Mouse (Mus musculus): ENCODE data around the gene Ofcc1. TPM values are rescaled to one million over a fixed set of nuclear protein-coding genes. Genes with fewer than 3 reads are reported as not detected.

Gene Ofcc1
- total and polyA plus RNA-seq, 3 experiments = 0.27 TPM; not detected in 2

DNA sequence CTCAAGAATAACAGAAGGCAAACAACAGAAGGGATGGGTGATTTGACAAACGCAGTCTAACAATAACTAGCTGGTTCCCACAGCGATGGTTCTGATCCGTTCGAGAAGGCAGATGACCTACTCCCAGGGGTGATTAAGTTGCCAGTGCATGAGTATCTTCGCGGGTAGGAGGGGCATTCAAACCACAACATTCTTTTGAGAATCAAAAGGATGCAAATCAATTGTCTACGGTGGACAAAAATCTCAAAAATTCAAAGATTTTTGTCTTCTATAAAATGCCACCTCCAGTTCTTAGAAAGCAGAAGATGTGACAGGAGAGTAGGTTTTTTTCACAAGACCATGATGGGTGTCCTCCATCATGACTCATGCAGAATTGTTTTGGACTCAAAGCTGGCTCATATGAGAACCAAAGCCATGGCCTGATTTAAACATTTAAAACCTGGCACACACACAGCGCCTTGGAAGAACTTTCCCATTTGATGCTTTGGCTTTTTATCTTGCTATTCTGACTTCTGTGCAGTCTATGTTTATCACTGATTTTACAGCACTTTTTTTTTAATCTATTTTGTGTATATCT, 338.0 kb downstream of the Ofcc1 start:
- no peak for DNase-seq (ENCODE audit: low spot score)
- TF ChIP-seq POLR2AphosphoS5 (IDR thresholded peaks at IDR 0.05; ENCODE audit: insufficient replicate concordance, low read depth, low read length) = no peak
- no peak for TF ChIP-seq CTCF (IDR thresholded peaks at IDR 0.05; ENCODE audit: low read depth, low read length)
- Histone ChIP-seq H3K9me3 (replicated peaks) (peaks cover 13% of the 10 kb centered on the region; the same call in 1 of the 2 replicates), H3K27me3 (ENCODE audit: insufficient read depth, low read length) (no peaks in the 10 kb centered on the region), H3K36me3 (replicated peaks) (no peaks in the 10 kb centered on the region), H3K4me3 (ENCODE audit: low read depth, low read length) (no peak overlapping the region), H3K4me1 (ENCODE audit: insufficient read depth, low read depth, low read length) (no peaks in the 10 kb centered on the region)
- no peak for ATAC-seq (ENCODE audit: extremely low read depth, insufficient number of reproducible peaks, low FRiP score, poor library complexity, severe bottlenecking)

DNA sequence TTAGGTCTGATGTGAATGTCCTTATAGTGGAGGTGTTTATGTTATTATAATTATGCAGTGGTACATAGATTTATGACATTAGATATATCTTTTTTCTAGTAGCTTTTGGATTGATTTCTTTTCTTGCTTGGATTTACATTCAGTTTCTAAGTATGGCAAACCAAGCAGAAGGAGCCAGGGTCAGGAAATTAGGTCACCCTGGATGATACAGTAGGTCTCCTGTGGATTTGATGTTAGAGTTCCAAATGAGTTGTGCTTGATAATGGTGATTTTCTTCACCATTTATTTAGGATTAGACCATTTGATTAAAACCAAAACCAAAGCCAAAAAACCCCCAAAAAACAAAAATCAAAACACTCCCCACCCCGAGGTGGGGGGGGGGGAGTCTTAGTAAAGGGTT, 338.6 kb downstream of the Ofcc1 start:
- Histone ChIP-seq H3K4me3 (ENCODE audit: low read depth, low read length) (no peak overlapping the region), H3K4me1 (ENCODE audit: insufficient read depth, low read depth, low read length) (no peaks in the 10 kb centered on the region), H3K27me3 (ENCODE audit: insufficient read depth, low read length) (no peaks in the 10 kb centered on the region), H3K9me3 (replicated peaks) (peaks cover 13% of the 10 kb centered on the region; the same call in 1 of the 2 replicates), H3K36me3 (replicated peaks) (no peaks in the 10 kb centered on the region)
- DNase-seq (ENCODE audit: low spot score) (no peak), ATAC-seq (ENCODE audit: extremely low read depth, insufficient number of reproducible peaks, low FRiP score, poor library complexity, severe bottlenecking) (no peak)
- no peak for TF ChIP-seq CTCF (IDR thresholded peaks at IDR 0.05; ENCODE audit: low read depth, low read length)
- no peak for TF ChIP-seq GATA1 (IDR thresholded peaks at IDR 0.05; ENCODE audit: borderline replicate concordance, low read length)

GRCm38 (mm10) chr13:40000236-40000635, 361.0 kb downstream of the Ofcc1 start:
- no peak overlapping the region for H3K4me3 ChIP-seq (ENCODE audit: low read depth, low read length)
- no peaks in the 10 kb centered on the region for H3K27me3 ChIP-seq (ENCODE audit: insufficient read depth, low read length)
- H3K9me3 ChIP-seq (replicated peaks) = peaks cover 10% of the 10 kb centered on the region
- no peaks in the 10 kb centered on the region for H3K36me3 ChIP-seq (replicated peaks)
- H3K4me1 ChIP-seq (ENCODE audit: insufficient read depth, low read depth, low read length) = no peaks in the 10 kb centered on the region
- TF ChIP-seq GATA1 (IDR thresholded peaks at IDR 0.05; ENCODE audit: borderline replicate concordance, low read length) (no peak), GATA2 (IDR thresholded peaks at IDR 0.05; ENCODE audit: borderline replicate concordance, low read depth, low read length) (no peak), CTCF (IDR thresholded peaks at IDR 0.05; ENCODE audit: low read depth, low read length) (no peak), POLR2AphosphoS5 (IDR thresholded peaks at IDR 0.05; ENCODE audit: insufficient replicate concordance, low read depth, low read length) (no peak), TAL1 (conservative IDR thresholded peaks at IDR 0.05; ENCODE audit: low read depth, low read length) (no peak)
- DNase-seq (ENCODE audit: low spot score) (no peak), ATAC-seq (ENCODE audit: extremely low read depth, insufficient number of reproducible peaks, low FRiP score, poor library complexity, severe bottlenecking) (no peak)

DNA sequence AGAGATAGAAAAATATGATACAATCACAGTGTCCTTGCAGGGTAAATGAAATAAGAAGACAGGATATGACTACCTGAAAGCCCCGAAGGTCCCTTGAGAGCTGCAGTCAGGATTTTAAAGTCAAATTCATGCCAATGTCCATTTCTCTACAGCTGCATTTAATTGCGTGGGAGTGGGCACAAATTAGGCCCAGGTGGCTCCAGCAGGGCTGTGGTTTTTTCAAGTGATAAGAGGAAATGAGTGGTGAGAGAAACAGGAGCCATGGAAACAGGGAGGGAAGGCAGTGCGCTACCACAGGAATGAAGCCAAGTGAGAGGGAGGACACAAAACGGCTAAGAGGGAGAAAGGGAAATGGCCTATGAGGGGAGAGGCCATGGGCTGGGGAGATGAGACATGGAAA, 363.3 kb downstream of the Ofcc1 start:
- Histone ChIP-seq H3K9me3 (replicated peaks) (peaks cover 17% of the 10 kb centered on the region), H3K4me1 (ENCODE audit: insufficient read depth, low read depth, low read length) (no peaks in the 10 kb centered on the region), H3K27me3 (ENCODE audit: insufficient read depth, low read length) (no peaks in the 10 kb centered on the region), H3K36me3 (replicated peaks) (no peaks in the 10 kb centered on the region), H3K4me3 (ENCODE audit: low read depth, low read length) (no peak overlapping the region)
- TF ChIP-seq GATA2 (IDR thresholded peaks at IDR 0.05; ENCODE audit: borderline replicate concordance, low read depth, low read length) = no peak
- TF ChIP-seq CTCF (IDR thresholded peaks at IDR 0.05; ENCODE audit: low read depth, low read length) = no peak
- TF ChIP-seq POLR2AphosphoS5 (IDR thresholded peaks at IDR 0.05; ENCODE audit: insufficient replicate concordance, low read depth, low read length) = no peak
- no peak for TF ChIP-seq TAL1 (conservative IDR thresholded peaks at IDR 0.05; ENCODE audit: low read depth, low read length)
- no peak for TF ChIP-seq GATA1 (IDR thresholded peaks at IDR 0.05; ENCODE audit: borderline replicate concordance, low read length)
- ATAC-seq (ENCODE audit: extremely low read depth, insufficient number of reproducible peaks, low FRiP score, poor library complexity, severe bottlenecking) (no peak), DNase-seq (ENCODE audit: low spot score) (no peak)

DNA sequence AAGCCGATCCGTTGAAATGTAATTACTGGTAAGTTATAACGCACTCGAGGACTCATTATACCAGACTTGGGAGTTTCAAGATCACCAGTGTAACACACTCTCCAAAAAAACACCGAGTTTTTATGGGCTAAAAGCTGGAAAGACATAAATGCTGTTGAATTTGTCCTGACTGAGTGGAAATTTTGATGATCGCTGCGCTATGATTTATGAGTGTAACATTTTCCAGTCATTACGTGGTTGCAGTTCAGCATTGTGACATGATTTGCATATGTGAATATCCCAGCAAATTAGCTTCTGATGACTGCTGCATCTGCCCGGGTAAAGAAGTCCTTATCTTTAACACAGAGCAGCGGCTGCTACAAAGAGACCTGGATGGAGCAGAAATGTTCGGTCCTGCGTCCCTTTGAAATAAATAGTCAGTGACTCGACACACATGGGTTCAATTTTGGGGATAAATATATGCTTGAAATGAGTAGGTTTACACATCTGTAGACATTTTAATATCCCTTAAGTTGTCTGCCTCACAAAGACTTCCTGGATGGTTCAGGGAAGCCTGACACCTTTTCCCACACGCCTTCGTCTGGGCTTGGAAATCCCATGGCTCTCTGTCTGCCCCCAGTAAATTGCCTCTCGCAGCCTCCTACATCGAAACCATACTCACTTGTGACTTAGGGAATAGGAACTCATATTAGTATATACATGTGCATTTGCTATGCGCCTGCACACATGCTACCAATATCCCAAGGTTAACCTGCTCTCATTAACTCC, 381.8 kb downstream of the Ofcc1 start:
- Histone ChIP-seq H3K4me1 (ENCODE audit: insufficient read depth, low read depth, low read length) (no peaks in the 10 kb centered on the region), H3K4me3 (ENCODE audit: low read depth, low read length) (no peak overlapping the region), H3K9me3 (replicated peaks) (peaks cover 14% of the 10 kb centered on the region), H3K36me3 (replicated peaks) (no peaks in the 10 kb centered on the region), H3K27me3 (ENCODE audit: insufficient read depth, low read length) (no peaks in the 10 kb centered on the region)
- ATAC-seq (ENCODE audit: extremely low read depth, insufficient number of reproducible peaks, low FRiP score, poor library complexity, severe bottlenecking) = no peak
- no peak for DNase-seq (ENCODE audit: low spot score)
- TF ChIP-seq POLR2AphosphoS5 (IDR thresholded peaks at IDR 0.05; ENCODE audit: insufficient replicate concordance, low read depth, low read length) = no peak

DNA sequence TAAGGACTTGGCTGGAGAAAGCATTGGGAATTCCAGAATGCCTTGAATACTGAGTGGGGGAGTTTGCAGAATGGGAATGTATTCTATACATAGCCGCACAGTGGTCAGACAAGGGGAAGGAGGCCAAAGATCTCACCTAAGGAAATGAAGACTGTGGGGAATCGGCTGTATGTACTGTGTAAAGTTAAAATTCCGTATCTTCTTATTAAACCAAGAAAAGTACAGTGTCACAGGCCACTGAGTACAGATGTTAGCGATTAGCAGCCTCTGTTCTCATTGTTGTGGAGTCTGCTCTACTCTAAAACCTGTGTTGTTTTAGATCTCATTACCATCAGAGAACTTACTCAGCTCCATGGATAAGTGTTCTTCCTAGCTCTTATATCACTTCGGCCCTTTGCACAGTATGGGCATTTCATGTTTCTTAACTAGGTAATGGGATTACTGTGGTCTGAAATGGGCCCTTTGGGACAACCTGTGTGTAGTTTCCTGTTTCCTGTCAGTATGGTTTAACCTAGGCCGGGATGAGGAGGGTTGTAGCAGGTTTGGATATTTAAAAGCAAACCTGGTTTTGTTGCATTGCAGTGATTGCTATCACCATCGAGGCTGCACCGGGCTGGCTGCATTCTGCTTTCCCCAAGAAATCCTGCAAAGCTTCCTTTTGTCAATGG, 392.8 kb downstream of the Ofcc1 start:
- TF ChIP-seq GATA1 (IDR thresholded peaks at IDR 0.05; ENCODE audit: borderline replicate concordance, low read length) (no peak), CTCF (IDR thresholded peaks at IDR 0.05; ENCODE audit: low read depth, low read length) (no peak), GATA2 (IDR thresholded peaks at IDR 0.05; ENCODE audit: borderline replicate concordance, low read depth, low read length) (no peak), POLR2AphosphoS5 (IDR thresholded peaks at IDR 0.05; ENCODE audit: insufficient replicate concordance, low read depth, low read length) (no peak), TAL1 (conservative IDR thresholded peaks at IDR 0.05; ENCODE audit: low read depth, low read length) (no peak)
- Histone ChIP-seq H3K4me1 (ENCODE audit: insufficient read depth, low read depth, low read length) (no peaks in the 10 kb centered on the region), H3K4me3 (ENCODE audit: low read depth, low read length) (no peak overlapping the region), H3K36me3 (replicated peaks) (no peaks in the 10 kb centered on the region), H3K9me3 (replicated peaks) (0 out of 2 replicates have a peak, but pooled peaks cover 5% of the 10 kb centered on the region), H3K27me3 (ENCODE audit: insufficient read depth, low read length) (no peaks in the 10 kb centered on the region)
- no peak for DNase-seq (ENCODE audit: low spot score)
- ATAC-seq (ENCODE audit: extremely low read depth, insufficient number of reproducible peaks, low FRiP score, poor library complexity, severe bottlenecking) = no peak

All from G1E (cell line).